Mouse (Mus musculus): ENCODE data around the gene Grid1. TPM values are rescaled to one million over a fixed set of nuclear protein-coding genes. Genes with fewer than 3 reads are reported as not detected.

Gene Grid1
- total RNA-seq, 2 experiments from 2014 or later: 48.2 to 49.7 TPM

- DNase-seq (ENCODE audit: extremely low spot score in 1 of 2, low spot score in 2 of 2): no peak
- intact Hi-C loops (cut with DNase I): no loop called here
Observed at GRCm38 (mm10) chr14:35135056-35135455, 315.1 kb downstream of the Grid1 start.

GRCm38 (mm10) chr14:35138069-35138468, 318.2 kb downstream of the Grid1 start:
- intact Hi-C loops (cut with DNase I): no loop called here
- no peak for DNase-seq (ENCODE audit: extremely low spot score in 1 of 2, low spot score in 2 of 2)

GRCm38 (mm10) chr14:35139824-35140223, 319.9 kb downstream of the Grid1 start:
- DNase-seq (ENCODE audit: extremely low spot score in 1 of 2, low spot score in 2 of 2): no peak
- intact Hi-C loops (cut with DNase I): no loop called here

- intact Hi-C loops (cut with DNase I): loop anchor here (10.0 kb wide), 1 partner anchor 328 kb away; the partner anchor contains the start of gene Grid1
- DNase-seq (ENCODE audit: extremely low spot score in 1 of 2, low spot score in 2 of 2): peak in 1 of 2 experiments; percentile 43
Observed at GRCm38 (mm10) chr14:35152450-35152849, 332.5 kb downstream of the Grid1 start.

GRCm38 (mm10) chr14:35153701-35154277, 333.9 kb downstream of the Grid1 start:
- intact Hi-C loops (cut with DNase I): loop anchor here (10.0 kb wide), 1 partner anchor 329 kb away; the partner anchor contains the start of gene Grid1

GRCm38 (mm10) chr14:35154364-35154763, 334.5 kb downstream of the Grid1 start:
- intact Hi-C loops (cut with DNase I): loop anchor here (10.0 kb wide), 1 partner anchor 330 kb away; the partner anchor contains the start of gene Grid1
- no peak for DNase-seq (ENCODE audit: extremely low spot score in 1 of 2, low spot score in 2 of 2)

More at GRCm38 (mm10) chr14:35153701-35154277, 333.9 kb downstream of the Grid1 start:
- DNase-seq (ENCODE audit: extremely low spot score in 1 of 2, low spot score in 2 of 2): peak in 1 of 2 experiments; percentile 36

GRCm38 (mm10) chr14:35157069-35157655, 337.3 kb downstream of the Grid1 start:
- intact Hi-C loops (cut with DNase I): loop anchor here (10.0 kb wide), 1 partner anchor 332 kb away; the partner anchor contains the start of gene Grid1
- no peak for DNase-seq (ENCODE audit: extremely low spot score in 1 of 2, low spot score in 2 of 2)

GRCm38 (mm10) chr14:35159296-35159695, 339.4 kb downstream of the Grid1 start:
- DNase-seq (ENCODE audit: extremely low spot score in 1 of 2, low spot score in 2 of 2): no peak
- intact Hi-C loops (cut with DNase I): loop anchor here (10.0 kb wide), 1 partner anchor 334 kb away; the partner anchor contains the start of gene Grid1

- peak in 1 of 2 experiments; percentile 45 for DNase-seq (ENCODE audit: extremely low spot score in 1 of 2, low spot score in 2 of 2)
- intact Hi-C loops (cut with DNase I): no loop called here
Observed at GRCm38 (mm10) chr14:35167451-35167850, 347.5 kb downstream of the Grid1 start.

- intact Hi-C loops (cut with DNase I): loop anchor here (10.0 kb wide), 1 partner anchor 1111 kb away; no protein-coding TSS in a partner anchor
Observed at GRCm38 (mm10) chr14:35173861-35174260, 354.0 kb downstream of the Grid1 start.

GRCm38 (mm10) chr14:35176021-35176420, 356.1 kb downstream of the Grid1 start:
- no peak for DNase-seq (ENCODE audit: extremely low spot score in 1 of 2, low spot score in 2 of 2)

More at GRCm38 (mm10) chr14:35173861-35174260, 354.0 kb downstream of the Grid1 start:
- DNase-seq (ENCODE audit: extremely low spot score in 1 of 2, low spot score in 2 of 2): no peak

GRCm38 (mm10) chr14:35179076-35179475, 359.2 kb downstream of the Grid1 start:
- DNase-seq (ENCODE audit: extremely low spot score in 1 of 2, low spot score in 2 of 2): no peak
- intact Hi-C loops (cut with DNase I): loop anchor here (10.0 kb wide), 1 partner anchor 1106 kb away; no protein-coding TSS in a partner anchor

More at GRCm38 (mm10) chr14:35176021-35176420, 356.1 kb downstream of the Grid1 start:
- intact Hi-C loops (cut with DNase I): loop anchor here (10.0 kb wide), 1 partner anchor 1109 kb away; no protein-coding TSS in a partner anchor

- intact Hi-C loops (cut with DNase I): no loop called here
- DNase-seq (ENCODE audit: extremely low spot score in 1 of 2, low spot score in 2 of 2): no peak
Observed at GRCm38 (mm10) chr14:35185399-35185798, 365.5 kb downstream of the Grid1 start.

GRCm38 (mm10) chr14:35192256-35192655, 372.3 kb downstream of the Grid1 start:
- no peak for DNase-seq (ENCODE audit: extremely low spot score in 1 of 2, low spot score in 2 of 2)
- intact Hi-C loops (cut with DNase I): no loop called here

- DNase-seq (ENCODE audit: extremely low spot score in 1 of 2, low spot score in 2 of 2): no peak
- intact Hi-C loops (cut with DNase I): no loop called here
Observed at GRCm38 (mm10) chr14:35197371-35197770, 377.5 kb downstream of the Grid1 start.

- intact Hi-C loops (cut with DNase I): no loop called here
- DNase-seq (ENCODE audit: extremely low spot score in 1 of 2, low spot score in 2 of 2): no peak
Observed at GRCm38 (mm10) chr14:35198447-35198846, 378.5 kb downstream of the Grid1 start.

- intact Hi-C loops (cut with DNase I): no loop called here
- DNase-seq (ENCODE audit: extremely low spot score in 1 of 2, low spot score in 2 of 2): no peak
Observed at GRCm38 (mm10) chr14:35198899-35199298, 379.0 kb downstream of the Grid1 start.

- intact Hi-C loops (cut with DNase I): no loop called here
- DNase-seq (ENCODE audit: extremely low spot score in 1 of 2, low spot score in 2 of 2): no peak
Observed at GRCm38 (mm10) chr14:35209444-35209843, 389.5 kb downstream of the Grid1 start.

GRCm38 (mm10) chr14:35219021-35219420, 399.1 kb downstream of the Grid1 start:
- DNase-seq (ENCODE audit: extremely low spot score in 1 of 2, low spot score in 2 of 2): no peak
- intact Hi-C loops (cut with DNase I): no loop called here

GRCm38 (mm10) chr14:35222196-35222595, 402.3 kb downstream of the Grid1 start:
- intact Hi-C loops (cut with DNase I): no loop called here
- DNase-seq (ENCODE audit: extremely low spot score in 1 of 2, low spot score in 2 of 2): no peak
